Mouse (Mus musculus): ENCODE results near the gene Trappc2. TPM values are rescaled to one million over a fixed set of nuclear protein-coding genes. Genes with fewer than 3 reads are reported as not detected.

Gene Trappc2
- polyA plus RNA-seq, 1 experiment from 2014 or later = 48.7 TPM

GRCm38 (mm10) chrX:166499496-166500190 is 59.3 kb downstream of the Trappc2 start:
- Histone ChIP-seq H3K4me3 (ENCODE audit: low read depth, low read length) (no peak overlapping the region), H3K27ac (ENCODE audit: low read depth, low read length) (no peak overlapping the region), H3K9ac (ENCODE audit: low read length) (no peak overlapping the region), H3K36me3 (ENCODE audit: control insufficient read depth, insufficient read depth, low read length) (0 out of 2 replicates have a peak, but pooled peaks cover 2% of the 10 kb centered on the region), H3K27me3 (ENCODE audit: control insufficient read depth, insufficient read depth, low read length) (0 out of 2 replicates have a peak, but pooled peaks cover 2% of the 10 kb centered on the region), H3K4me1 (ENCODE audit: control insufficient read depth, insufficient read depth, low read length) (no peaks in the 10 kb centered on the region), H3K4me2 (no peak overlapping the region), H3K9me3 (ENCODE audit: control insufficient read depth, low read length) (no peaks in the 10 kb centered on the region)
- DNase-seq (ENCODE audit: low spot score, missing footprints) (no peak), ATAC-seq (ENCODE audit: low FRiP score) (no peak)
- 71% methylated on average over 1 of the region's 1 CpGs for WGBS

Other genes starting within 250 kb of the Trappc2 start
- gene Gpm6b, start 201.7 kb upstream of the Trappc2 start, polyA plus RNA-seq (2014; fragmentation: Nextera tagmentation; extraction: Ambion mirVana) = 102 and 120 TPM in 2 replicates
- 9.4 and 9.9 TPM in 2 replicates for gene Ofd1, start 130 bp downstream of the Trappc2 start, polyA plus RNA-seq (2014; fragmentation: Nextera tagmentation; extraction: Ambion mirVana)
- 53.1 and 53.9 TPM in 2 replicates for gene Rab9, start 39.3 kb downstream of the Trappc2 start, polyA plus RNA-seq (2014; fragmentation: Nextera tagmentation; extraction: Ambion mirVana)
- 11.3 and 13.5 TPM in 2 replicates for gene Tceanc, start 78.0 kb downstream of the Trappc2 start, polyA plus RNA-seq (2014; fragmentation: Nextera tagmentation; extraction: Ambion mirVana)
- 4.3 and 5.6 TPM in 2 replicates for gene Egfl6, start 145.1 kb downstream of the Trappc2 start, polyA plus RNA-seq (2014; fragmentation: Nextera tagmentation; extraction: Ambion mirVana)

Data from midbrain, embryonic 11.5 days (tissue).